Mouse (Mus musculus) CH12.LX (cell line): ENCODE data around the gene Rem1. TPM values are rescaled to one million over a fixed set of nuclear protein-coding genes. Genes with fewer than 3 reads are reported as not detected.

ENCODE experiments used
- DNase-seq: peaks from one replicate; pipeline ENCODE4 v3.0.0-alpha.2; 2013; ENCODE audit errors: extremely low read depth
- H3K27ac ChIP-seq: 2 replicates; pipeline ENCODE4 v1.5.1; 2012; ENCODE audit warnings: low read depth, mild to moderate bottlenecking, control low read depth, moderate library complexity; ENCODE audit not compliant: insufficient read depth
- H3K27me3 ChIP-seq: replicated peaks from 2 replicates; pipeline ENCODE3; 2012; ENCODE audit warnings: inconsistent platforms
- H3K36me3 ChIP-seq, 2 experiments: replicated peaks in 1 of 2; 2 replicates each; pipeline versions ENCODE3 to v1.6.1; 2012; ENCODE audit warnings: inconsistent platforms in 1 of 2, low read length in 1 of 2, mild to moderate bottlenecking in 1 of 2, mixed read lengths in 1 of 2, moderate library complexity in 1 of 2; ENCODE audit not compliant: control insufficient read depth in 1 of 2, insufficient read depth in 1 of 2
- H3K4me1 ChIP-seq, 2 experiments: 2 replicates each; pipeline ENCODE4 v1.6.1; 2012; ENCODE audit warnings: inconsistent platforms in 1 of 2, moderate library complexity in 1 of 2; ENCODE audit not compliant: insufficient read depth in 2 of 2, control insufficient read depth in 1 of 2
- H3K4me2 ChIP-seq: 2 replicates; pipeline ENCODE4 v1.6.1; 2012; ENCODE audit warnings: low read depth, mild to moderate bottlenecking, control low read depth; ENCODE audit not compliant: poor library complexity, insufficient read depth, severe bottlenecking
- H3K4me3 ChIP-seq, 3 experiments: fragments of 150-350 bp in 1 of 3; sonication (generic) in 1 of 3; replicated peaks in 1 of 3; 2 replicates each; pipeline versions ENCODE3 to v1.5.1; 2011 to 2012; ENCODE audit warnings: low read depth in 2 of 3, low read length in 2 of 3, mild to moderate bottlenecking in 2 of 3, moderate library complexity in 2 of 3, control low read depth in 1 of 3, improper control_type of control experiment in 1 of 3, inconsistent platforms in 1 of 3, mixed read lengths in 1 of 3; ENCODE audit not compliant: poor library complexity in 1 of 3
- H3K79me2 ChIP-seq: replicated peaks from 2 replicates; pipeline ENCODE4 v1.6.1; 2012; ENCODE audit warnings: mild to moderate bottlenecking, moderate library complexity; ENCODE audit not compliant: control insufficient read depth, poor library complexity, insufficient read depth, severe bottlenecking; ENCODE audit errors: extremely low read depth
- H3K9ac ChIP-seq: 2 replicates; pipeline ENCODE4 v1.6.1; 2012; ENCODE audit warnings: low read depth, mild to moderate bottlenecking, control low read depth, moderate library complexity; ENCODE audit not compliant: insufficient read depth
- H3K9me3 ChIP-seq: replicated peaks from 2 replicates; pipeline ENCODE3; 2012; ENCODE audit warnings: low read length, inconsistent platforms, mixed read lengths
- BHLHE40 ChIP-seq: IDR thresholded peaks from 2 replicates; pipeline ENCODE4 v1.6.1; 2011; ENCODE audit warnings: mild to moderate bottlenecking, low read depth, low read length, improper control_type of control experiment
- CHD2 ChIP-seq: IDR thresholded peaks from 2 replicates; pipeline ENCODE4 v1.6.1; 2011; ENCODE audit warnings: low read length, improper control_type of control experiment
- CTCF ChIP-seq, 2 experiments: IDR thresholded peaks in 1 of 2; conservative IDR thresholded peaks in 1 of 2; 2 replicates each; pipeline ENCODE4 v1.5.1; 2011 to 2012; ENCODE audit warnings: low read depth in 2 of 2, low read length in 2 of 2, improper control_type of control experiment in 1 of 2, inconsistent platforms in 1 of 2, mild to moderate bottlenecking in 1 of 2, moderate library complexity in 1 of 2
- E2F4 ChIP-seq: IDR thresholded peaks from 2 replicates; pipeline ENCODE4 v1.6.1; 2011; ENCODE audit warnings: low read depth, low read length, improper control_type of control experiment; ENCODE audit not compliant: insufficient replicate concordance
- ELF1 ChIP-seq: IDR thresholded peaks from 2 replicates; pipeline ENCODE4 v1.6.1; 2014; ENCODE audit warnings: low read depth, mild to moderate bottlenecking, inconsistent platforms, low read length, improper control_type of control experiment
- EP300 ChIP-seq: IDR thresholded peaks from 2 replicates; pipeline ENCODE4 v1.6.1; 2011; ENCODE audit warnings: low read length, improper control_type of control experiment
- ETS1 ChIP-seq: conservative IDR thresholded peaks from 2 replicates; pipeline ENCODE4 v1.6.1; 2012; ENCODE audit warnings: low read depth, mild to moderate bottlenecking, inconsistent platforms, low read length, improper control_type of control experiment, moderate library complexity
- GABPA ChIP-seq: IDR thresholded peaks from 2 replicates; pipeline ENCODE4 v1.6.1; 2012; ENCODE audit warnings: low read depth, low read length, improper control_type of control experiment, inconsistent platforms; ENCODE audit not compliant: insufficient replicate concordance
- HCFC1 ChIP-seq: IDR thresholded peaks from 2 replicates; pipeline ENCODE4 v1.6.1; 2012; ENCODE audit warnings: low read depth, mild to moderate bottlenecking, inconsistent platforms, low read length, improper control_type of control experiment
- IRF4 ChIP-seq: IDR thresholded peaks from 2 replicates; pipeline ENCODE4 v1.6.1; 2014; ENCODE audit warnings: low read depth, mild to moderate bottlenecking, inconsistent platforms, low read length, improper control_type of control experiment
- JUN ChIP-seq: IDR thresholded peaks from 2 replicates; pipeline ENCODE4 v1.6.1; 2011; ENCODE audit warnings: low read depth, mild to moderate bottlenecking, low read length, improper control_type of control experiment, moderate library complexity; ENCODE audit not compliant: insufficient read depth
- JUND ChIP-seq: conservative IDR thresholded peaks from 2 replicates; pipeline ENCODE4 v1.6.1; 2011; ENCODE audit warnings: low read depth, low read length, improper control_type of control experiment
- MAFK ChIP-seq: IDR thresholded peaks from 2 replicates; pipeline ENCODE4 v1.6.1; 2011; ENCODE audit warnings: low read length, improper control_type of control experiment; ENCODE audit not compliant: insufficient replicate concordance
- MAZ ChIP-seq: IDR thresholded peaks from 2 replicates; pipeline ENCODE4 v1.6.1; 2012; ENCODE audit warnings: low read depth, mild to moderate bottlenecking, inconsistent platforms, low read length, improper control_type of control experiment, moderate library complexity
- MEF2A ChIP-seq: IDR thresholded peaks from 2 replicates; pipeline ENCODE4 v1.6.1; 2014; ENCODE audit warnings: low read depth, mild to moderate bottlenecking, inconsistent platforms, low read length, improper control_type of control experiment, borderline replicate concordance
- MYC ChIP-seq: IDR thresholded peaks from 2 replicates; pipeline ENCODE4 v1.6.1; 2011; ENCODE audit warnings: low read depth, mild to moderate bottlenecking, improper control_type of control experiment, low read length
- NELFE ChIP-seq: IDR thresholded peaks from 2 replicates; pipeline ENCODE4 v1.6.1; 2011; ENCODE audit warnings: low read depth, low read length, improper control_type of control experiment
- NRF1 ChIP-seq: IDR thresholded peaks from 2 replicates; pipeline ENCODE4 v1.6.1; 2014; ENCODE audit warnings: low read depth, mild to moderate bottlenecking, inconsistent platforms, low read length, improper control_type of control experiment, moderate library complexity
- PAX5 ChIP-seq: IDR thresholded peaks from 2 replicates; pipeline ENCODE4 v1.6.1; 2012; ENCODE audit warnings: low read length, inconsistent platforms, mixed read lengths
- POLR2A ChIP-seq: IDR thresholded peaks from 2 replicates; pipeline ENCODE4 v1.6.1; 2011; ENCODE audit warnings: low read depth, mild to moderate bottlenecking, improper control_type of control experiment, low read length
- RAD21 ChIP-seq: IDR thresholded peaks from 2 replicates; pipeline ENCODE4 v1.6.1; 2011; ENCODE audit warnings: low read depth, mild to moderate bottlenecking, low read length, improper control_type of control experiment, moderate library complexity
- SIN3A ChIP-seq: IDR thresholded peaks from 2 replicates; pipeline ENCODE4 v1.6.1; 2012; ENCODE audit warnings: low read length, improper control_type of control experiment, inconsistent platforms
- SMC3 ChIP-seq: IDR thresholded peaks from 2 replicates; pipeline ENCODE4 v1.6.1; 2011; ENCODE audit warnings: low read depth, low read length, improper control_type of control experiment
- TCF12 ChIP-seq: IDR thresholded peaks from 2 replicates; pipeline ENCODE4 v1.6.1; 2014; ENCODE audit warnings: low read depth, mild to moderate bottlenecking, inconsistent platforms, low read length, improper control_type of control experiment
- UBTF ChIP-seq: IDR thresholded peaks from 2 replicates; pipeline ENCODE4 v1.6.1; 2012; ENCODE audit warnings: low read depth, mild to moderate bottlenecking, inconsistent platforms, low read length, improper control_type of control experiment, moderate library complexity
- USF1 ChIP-seq: IDR thresholded peaks from 2 replicates; pipeline ENCODE4 v1.6.1; 2014; ENCODE audit warnings: low read depth, mild to moderate bottlenecking, inconsistent platforms, low read length, improper control_type of control experiment
- ZC3H11A ChIP-seq: IDR thresholded peaks from 2 replicates; pipeline ENCODE4 v1.6.1; 2012; ENCODE audit warnings: low read depth, mild to moderate bottlenecking, inconsistent platforms, low read length, improper control_type of control experiment
- ZKSCAN1 ChIP-seq: IDR thresholded peaks from 2 replicates; pipeline ENCODE4 v1.6.1; 2012; ENCODE audit warnings: low read depth, inconsistent platforms, low read length, improper control_type of control experiment, borderline replicate concordance
- ZNF384 ChIP-seq: IDR thresholded peaks from 2 replicates; pipeline ENCODE4 v1.6.1; 2012; ENCODE audit warnings: low read depth, low read length, improper control_type of control experiment, inconsistent platforms
- dilution Hi-C: fragments of 300-500 bp; cut with MboI; formaldehyde crosslinking; loops from 2 replicates; pipeline ENCODE4 v1.14.3; 2020; ENCODE audit warnings: low sequenced_read_pairs; ENCODE audit not compliant: extremely low pct_unique_long_range_greater_than_20kb, extremely low pct_ligation_motif_present
- in situ Hi-C: fragments of 300-500 bp; cut with MboI; formaldehyde crosslinking; loops from 3 replicates; pipeline ENCODE4 v1.14.3; 2019; ENCODE audit warnings: low sequenced_read_pairs, low pct_ligation_motif_present, low pct_unique_long_range_greater_than_20kb, mixed read lengths
- polyA plus RNA-seq: library from polyadenylated mRNA; unstranded; fragments of >175 nt; gene quantifications from 2 replicates; pipeline ENCODE4 v1.2.1, GENCODE M21; 2012; ENCODE audit warnings: low read depth; ENCODE audit not compliant: insufficient read length
- total RNA-seq, 2 experiments: library from RNA; depleted of rRNA; stranded (reverse); fragments of 300-350 nt in 1 of 2; fragments of >200 nt in 1 of 2; gene quantifications; 2 replicates each; pipeline ENCODE4 v1.2.3; 2012 to 2014

Gene Rem1
- total and polyA plus RNA-seq, 3 experiments: 0.55 to 0.82 (median 0.80) TPM

- Histone ChIP-seq H3K4me1 (peaks cover 30 to 81% of the 10 kb centered on the region in 2 experiments), H3K4me3 (peak overlapping the region in 2 of 3 experiments; percentile 15 to 33), H3K36me3 (peaks cover 0 to 3% of the 10 kb centered on the region in 2 experiments), H3K9ac (0 out of 2 replicates have a peak overlapping the region, but pooled peaks have one; percentile 8), H3K4me2 (peak overlapping the region; percentile 33), H3K27ac (peak overlapping the region; percentile 21), H3K27me3 (no peaks in the 10 kb centered on the region), H3K79me2 (no peaks in the 10 kb centered on the region), H3K9me3 (no peaks in the 10 kb centered on the region)
- in situ Hi-C loops (no loop called here), dilution Hi-C loops (no loop called here)
- no peak for TF ChIP-seq ZKSCAN1
- no peak for TF ChIP-seq RAD21
- peak; percentile 66 for TF ChIP-seq JUND
- no peak for TF ChIP-seq POLR2A
- TF ChIP-seq ETS1: peak; percentile 92
- peak; percentile 46; the same call in 1 of the 2 replicates for TF ChIP-seq HCFC1
- TF ChIP-seq SMC3: no peak
- no peak; the same call in 1 of the 2 replicates for TF ChIP-seq UBTF
- TF ChIP-seq GABPA: no peak
- TF ChIP-seq CTCF (conservative IDR thresholded peaks at IDR 0.05 in 1 of 2, IDR thresholded peaks at IDR 0.05 in 1 of 2; ENCODE audit: low read depth in 2 of 2, low read length in 2 of 2): no peak
- peak; percentile 79 for TF ChIP-seq MEF2A
- no peak for TF ChIP-seq E2F4
- peak; percentile 89 for TF ChIP-seq CHD2
- peak; percentile 21; the same call in 1 of the 2 replicates for TF ChIP-seq ZNF384
- peak; percentile 77; the same call in 1 of the 2 replicates for TF ChIP-seq BHLHE40
- peak; percentile 82 for TF ChIP-seq IRF4
- 0 out of 2 replicates have a peak, but pooled peaks have one; percentile 11 for TF ChIP-seq NELFE
- no peak for TF ChIP-seq ZC3H11A
- 0 out of 2 replicates have a peak, but pooled peaks have one; percentile 30 for TF ChIP-seq MAFK
- 0 out of 2 replicates have a peak, but pooled peaks have one; percentile 19 for TF ChIP-seq MYC
- TF ChIP-seq TCF12: peak; percentile 85
- peak; percentile 80 for TF ChIP-seq ELF1
- peak; percentile 52 for TF ChIP-seq SIN3A
- TF ChIP-seq JUN: peak; percentile 83
- no peak for TF ChIP-seq USF1
- peak; percentile 83 for TF ChIP-seq MAZ
- TF ChIP-seq EP300: peak; percentile 79
- TF ChIP-seq PAX5: no peak
- TF ChIP-seq NRF1: 0 out of 2 replicates have a peak, but pooled peaks have one; percentile 37
- DNase-seq: peak; percentile 57
These were observed 9.7 kb downstream of the Rem1 start for GRCm38 (mm10) chr2:152636246-152637005.
